Mouse (Mus musculus): ENCODE results near the gene Carmil3. TPM values are rescaled to one million over a fixed set of nuclear protein-coding genes. Genes with fewer than 3 reads are reported as not detected.

Gene Carmil3
- polyA plus RNA-seq, 1 experiment from 2014 or later, result 34.7 TPM

DNA sequence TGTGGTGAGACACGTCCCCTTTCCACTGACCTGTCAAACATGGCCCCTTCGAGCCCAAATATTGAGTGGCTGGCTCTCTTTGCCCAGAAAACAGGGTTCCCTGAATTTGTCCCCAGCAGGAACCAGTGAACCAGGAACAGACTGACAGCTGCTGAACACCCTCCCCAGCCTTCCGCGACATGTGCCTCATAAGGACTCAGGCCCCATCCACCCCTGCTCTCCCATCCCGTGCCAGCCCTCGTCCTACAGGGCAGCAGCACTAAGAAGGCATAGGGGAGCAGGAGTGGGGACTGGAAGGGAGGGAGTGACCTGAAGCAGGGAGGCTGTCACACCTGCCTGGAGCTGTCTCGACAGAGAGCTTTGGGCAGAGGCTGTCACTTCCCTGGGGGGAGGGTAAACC, 17.4 kb downstream of the Carmil3 start:
- Histone ChIP-seq H3K4me1 (ENCODE audit: control insufficient read depth, insufficient read depth, low read length) (no peaks in the 10 kb centered on the region), H3K4me2 (ENCODE audit: low read length) (no peak overlapping the region), H3K9ac (replicated peaks; ENCODE audit: low read length) (no peak overlapping the region), H3K27ac (replicated peaks; ENCODE audit: low read depth, low read length) (no peak overlapping the region), H3K9me3 (ENCODE audit: control insufficient read depth, low read length) (no peaks in the 10 kb centered on the region), H3K36me3 (ENCODE audit: control insufficient read depth, insufficient read depth, low read length) (peaks cover 33% of the 10 kb centered on the region; the same call in 1 of the 2 replicates), H3K27me3 (ENCODE audit: control insufficient read depth, insufficient read depth, low read length) (no peaks in the 10 kb centered on the region), H3K4me3 (replicated peaks; ENCODE audit: low read depth, low read length) (no peak overlapping the region)
- no peak for ATAC-seq (ENCODE audit: low FRiP score, low TSS enrichment)
- 42% methylated on average over 7 of the region's 7 CpGs for WGBS
- no peak for DNase-seq

DNA sequence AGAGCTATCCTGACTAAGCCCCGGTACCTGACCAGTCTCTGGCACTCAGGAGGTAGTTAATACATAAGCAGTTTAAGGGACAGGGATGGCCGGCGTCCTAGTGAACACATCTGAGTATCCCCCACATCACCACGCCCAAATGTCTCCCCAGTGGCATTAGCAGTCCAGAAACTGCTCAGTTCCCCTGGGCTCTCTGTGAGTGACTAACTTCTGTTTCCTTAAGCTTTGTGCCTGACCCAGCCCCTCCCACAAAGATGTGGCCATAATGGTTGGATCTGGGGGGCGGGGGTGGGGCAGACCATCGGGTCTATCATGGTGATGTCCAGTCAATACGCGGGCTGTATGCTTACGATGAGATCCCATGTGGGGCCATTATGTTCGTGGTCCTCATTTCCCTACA, 19.1 kb downstream of the Carmil3 start:
- no peak overlapping the region for H3K4me2 ChIP-seq (ENCODE audit: low read length)
- ATAC-seq (ENCODE audit: low FRiP score, low TSS enrichment), result no peak
- no peak for DNase-seq
- no peak overlapping the region for H3K9ac ChIP-seq (replicated peaks; ENCODE audit: low read length)
- H3K4me1 ChIP-seq (ENCODE audit: control insufficient read depth, insufficient read depth, low read length), result no peaks in the 10 kb centered on the region
- no peak overlapping the region for H3K4me3 ChIP-seq (replicated peaks; ENCODE audit: low read depth, low read length)
- H3K27me3 ChIP-seq (ENCODE audit: control insufficient read depth, insufficient read depth, low read length), result no peaks in the 10 kb centered on the region
- H3K9me3 ChIP-seq (ENCODE audit: control insufficient read depth, low read length), result no peaks in the 10 kb centered on the region
- WGBS, result 81% methylated on average over 10 of the region's 10 CpGs
- peaks cover 22% of the 10 kb centered on the region; the same call in 1 of the 2 replicates for H3K36me3 ChIP-seq (ENCODE audit: control insufficient read depth, insufficient read depth, low read length)
- no peak overlapping the region for H3K27ac ChIP-seq (replicated peaks; ENCODE audit: low read depth, low read length)

- H3K4me3 ChIP-seq (replicated peaks; ENCODE audit: low read depth, low read length), result no peak within 1 kb of the TSS
- H3K4me2 ChIP-seq (ENCODE audit: low read length), result no peak within 1 kb of the TSS
- H3K9ac ChIP-seq (replicated peaks; ENCODE audit: low read length), result no peak within 1 kb of the TSS
- no peaks in the 10 kb centered on the region for H3K9me3 ChIP-seq (ENCODE audit: control insufficient read depth, low read length)
- no peaks in the 10 kb centered on the region for H3K27me3 ChIP-seq (ENCODE audit: control insufficient read depth, insufficient read depth, low read length)
- 76% methylated on average over 22 of the region's 22 CpGs for WGBS
- H3K36me3 ChIP-seq (ENCODE audit: control insufficient read depth, insufficient read depth, low read length), result peaks cover 18% of the 10 kb centered on the region; the same call in 1 of the 2 replicates
- ATAC-seq (ENCODE audit: low FRiP score, low TSS enrichment) (no peak), DNase-seq (no peak)
- H3K4me1 ChIP-seq (ENCODE audit: control insufficient read depth, insufficient read depth, low read length), result no peaks in the 10 kb centered on the region
- no peak within 1 kb of the TSS for H3K27ac ChIP-seq (replicated peaks; ENCODE audit: low read depth, low read length)
Measured at GRCm38 (mm10) chr14:55510125-55510731, 19.8 kb downstream of the Carmil3 start, which contains the start of gene Cpne6. TSS of gene Cpne6 (plus strand) at chr14:55510445.

- Histone ChIP-seq H3K4me1 (ENCODE audit: control insufficient read depth, insufficient read depth, low read length) (no peaks in the 10 kb centered on the region), H3K9me3 (ENCODE audit: control insufficient read depth, low read length) (no peaks in the 10 kb centered on the region), H3K9ac (replicated peaks; ENCODE audit: low read length) (no peak overlapping the region), H3K27ac (replicated peaks; ENCODE audit: low read depth, low read length) (no peak overlapping the region), H3K4me2 (ENCODE audit: low read length) (no peak overlapping the region), H3K27me3 (ENCODE audit: control insufficient read depth, insufficient read depth, low read length) (no peaks in the 10 kb centered on the region), H3K4me3 (replicated peaks; ENCODE audit: low read depth, low read length) (no peak overlapping the region), H3K36me3 (ENCODE audit: control insufficient read depth, insufficient read depth, low read length) (peaks cover 15% of the 10 kb centered on the region; the same call in 1 of the 2 replicates)
- ATAC-seq (ENCODE audit: low FRiP score, low TSS enrichment) (no peak; the same call in 1 of the 2 replicates), DNase-seq (no peak)
- WGBS, result 50% methylated on average over 7 of the region's 7 CpGs
Measured at GRCm38 (mm10) chr14:55511037-55511436, 20.6 kb downstream of the Carmil3 start.

DNA sequence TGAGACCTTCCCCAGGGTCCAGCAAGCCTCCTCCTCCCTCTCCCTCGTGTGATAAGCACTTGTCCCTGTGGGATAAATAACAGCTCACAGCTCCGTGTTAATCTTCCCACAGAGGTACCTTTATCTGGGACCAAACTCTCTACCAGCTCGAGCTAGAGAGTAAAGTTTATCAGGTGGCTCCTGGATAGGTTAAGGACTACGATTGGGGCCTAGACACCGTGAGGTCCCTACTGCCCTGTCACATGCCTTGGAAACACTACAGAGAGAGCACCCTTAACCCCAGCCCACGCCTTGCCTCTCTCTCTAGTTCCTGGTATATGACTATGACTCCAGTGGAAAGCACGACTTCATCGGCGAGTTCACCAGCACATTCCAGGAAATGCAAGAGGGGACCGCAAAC, 23.5 kb downstream of the Carmil3 start:
- DNase-seq (no peak), ATAC-seq (ENCODE audit: low FRiP score, low TSS enrichment) (no peak)
- Histone ChIP-seq H3K9me3 (ENCODE audit: control insufficient read depth, low read length) (no peaks in the 10 kb centered on the region), H3K27ac (replicated peaks; ENCODE audit: low read depth, low read length) (no peak overlapping the region), H3K36me3 (ENCODE audit: control insufficient read depth, insufficient read depth, low read length) (no peaks in the 10 kb centered on the region), H3K4me1 (ENCODE audit: control insufficient read depth, insufficient read depth, low read length) (peaks cover 5% of the 10 kb centered on the region; the same call in 1 of the 2 replicates), H3K27me3 (ENCODE audit: control insufficient read depth, insufficient read depth, low read length) (no peaks in the 10 kb centered on the region), H3K9ac (replicated peaks; ENCODE audit: low read length) (no peak overlapping the region), H3K4me2 (ENCODE audit: low read length) (no peak overlapping the region), H3K4me3 (replicated peaks; ENCODE audit: low read depth, low read length) (no peak overlapping the region)
- 73% methylated on average over 10 of the region's 10 CpGs for WGBS

GRCm38 (mm10) chr14:55515846-55516245, 25.4 kb downstream of the Carmil3 start:
- Histone ChIP-seq H3K9me3 (ENCODE audit: control insufficient read depth, low read length) (no peaks in the 10 kb centered on the region), H3K4me1 (ENCODE audit: control insufficient read depth, insufficient read depth, low read length) (peaks cover 10% of the 10 kb centered on the region), H3K4me3 (replicated peaks; ENCODE audit: low read depth, low read length) (no peak overlapping the region), H3K27ac (replicated peaks; ENCODE audit: low read depth, low read length) (no peak overlapping the region), H3K36me3 (ENCODE audit: control insufficient read depth, insufficient read depth, low read length) (no peaks in the 10 kb centered on the region), H3K27me3 (ENCODE audit: control insufficient read depth, insufficient read depth, low read length) (no peaks in the 10 kb centered on the region), H3K9ac (replicated peaks; ENCODE audit: low read length) (no peak overlapping the region), H3K4me2 (ENCODE audit: low read length) (no peak overlapping the region)
- WGBS, result 85% methylated on average over 4 of the region's 4 CpGs
- DNase-seq (no peak), ATAC-seq (ENCODE audit: low FRiP score, low TSS enrichment) (no peak)

- H3K9ac ChIP-seq (replicated peaks; ENCODE audit: low read length), result no peak overlapping the region
- no peaks in the 10 kb centered on the region for H3K9me3 ChIP-seq (ENCODE audit: control insufficient read depth, low read length)
- peak; percentile 55 for ATAC-seq (ENCODE audit: low FRiP score, low TSS enrichment)
- no peaks in the 10 kb centered on the region for H3K36me3 ChIP-seq (ENCODE audit: control insufficient read depth, insufficient read depth, low read length)
- no peaks in the 10 kb centered on the region for H3K27me3 ChIP-seq (ENCODE audit: control insufficient read depth, insufficient read depth, low read length)
- H3K27ac ChIP-seq (replicated peaks; ENCODE audit: low read depth, low read length), result no peak overlapping the region
- 10% methylated on average over 2 of the region's 2 CpGs for WGBS
- DNase-seq, result peak; percentile 70
- H3K4me2 ChIP-seq (ENCODE audit: low read length), result no peak overlapping the region
- peaks cover 11% of the 10 kb centered on the region for H3K4me1 ChIP-seq (ENCODE audit: control insufficient read depth, insufficient read depth, low read length)
- H3K4me3 ChIP-seq (replicated peaks; ENCODE audit: low read depth, low read length), result no peak overlapping the region
Measured at GRCm38 (mm10) chr14:55518897-55519296, 28.4 kb downstream of the Carmil3 start.

GRCm38 (mm10) chr14:55519604-55520003, 29.2 kb downstream of the Carmil3 start:
- no peaks in the 10 kb centered on the region for H3K27me3 ChIP-seq (ENCODE audit: control insufficient read depth, insufficient read depth, low read length)
- no peak overlapping the region for H3K4me2 ChIP-seq (ENCODE audit: low read length)
- DNase-seq (no peak), ATAC-seq (ENCODE audit: low FRiP score, low TSS enrichment) (no peak)
- no peak overlapping the region for H3K27ac ChIP-seq (replicated peaks; ENCODE audit: low read depth, low read length)
- 51% methylated on average over 4 of the region's 4 CpGs for WGBS
- H3K4me1 ChIP-seq (ENCODE audit: control insufficient read depth, insufficient read depth, low read length), result peaks cover 11% of the 10 kb centered on the region
- no peak overlapping the region for H3K4me3 ChIP-seq (replicated peaks; ENCODE audit: low read depth, low read length)
- no peaks in the 10 kb centered on the region for H3K9me3 ChIP-seq (ENCODE audit: control insufficient read depth, low read length)
- no peaks in the 10 kb centered on the region for H3K36me3 ChIP-seq (ENCODE audit: control insufficient read depth, insufficient read depth, low read length)
- H3K9ac ChIP-seq (replicated peaks; ENCODE audit: low read length), result no peak overlapping the region
